Mouse (Mus musculus) ES-E14 (cell line): ENCODE results near the gene Tap2.

ENCODE experiments used
- HCFC1 ChIP-seq: IDR thresholded peaks from 2 replicates; pipeline ENCODE4 v1.6.1; 2012; ENCODE audit warnings: low read length, inconsistent platforms, borderline replicate concordance; ENCODE audit not compliant: insufficient read depth
- ZC3H11A ChIP-seq: IDR thresholded peaks from 2 replicates; pipeline ENCODE4 v1.6.1; 2012; ENCODE audit warnings: low read depth, mild to moderate bottlenecking, inconsistent platforms, low read length, borderline replicate concordance
- ZNF384 ChIP-seq: IDR thresholded peaks from 2 replicates; pipeline ENCODE4 v1.6.1; 2012; ENCODE audit warnings: low read depth, low read length, inconsistent platforms

GRCm38 (mm10) chr17:34193468-34193867 is 9.9 kb upstream of the Tap2 start:
- no peak for TF ChIP-seq ZNF384
- TF ChIP-seq ZC3H11A, result no peak
- TF ChIP-seq HCFC1, result no peak
